Mouse (Mus musculus) MEL (cell line): ENCODE results near the gene Lancl3. TPM values are rescaled to one million over a fixed set of nuclear protein-coding genes. Genes with fewer than 3 reads are reported as not detected.

Experiments
- DNase-seq: peaks from one replicate; pipeline ENCODE4 v3.0.0; 2011; ENCODE audit warnings: low read depth, low spot score
- H3K27ac ChIP-seq: 2 replicates; pipeline ENCODE4 v1.5.1; 2012; ENCODE audit warnings: low read depth, mild to moderate bottlenecking, control low read depth, low read length, moderate library complexity; ENCODE audit not compliant: control insufficient read depth
- H3K27me3 ChIP-seq, 2 experiments: fragments of 150-350 bp in 1 of 2; sonication (generic) in 1 of 2; 2 replicates each; pipeline ENCODE4 v1.6.1; 2012; ENCODE audit warnings: low read length in 2 of 2, mild to moderate bottlenecking in 2 of 2, improper control_type of control experiment in 1 of 2, moderate library complexity in 1 of 2; ENCODE audit not compliant: insufficient read depth in 2 of 2, control insufficient read depth in 1 of 2
- H3K36me3 ChIP-seq, 2 experiments: 2 replicates each; pipeline ENCODE4 v1.6.1; 2012 to 2014; ENCODE audit warnings: low read length in 2 of 2, improper control_type of control experiment in 1 of 2, inconsistent platforms in 1 of 2, mild to moderate bottlenecking in 1 of 2; ENCODE audit not compliant: insufficient read depth in 2 of 2, control insufficient read depth in 1 of 2
- H3K4me1 ChIP-seq, 2 experiments: fragments of 150-350 bp in 1 of 2; sonication (generic) in 1 of 2; 2 replicates each; pipeline ENCODE4 v1.6.1; 2012; ENCODE audit warnings: low read length in 2 of 2, improper control_type of control experiment in 1 of 2, mild to moderate bottlenecking in 1 of 2; ENCODE audit not compliant: insufficient read depth in 2 of 2, control insufficient read depth in 1 of 2
- H3K4me3 ChIP-seq, 2 experiments: fragments of 150-350 bp in 1 of 2; sonication (generic) in 1 of 2; 2 replicates each; pipeline ENCODE4 v1.5.1; 2012; ENCODE audit warnings: low read depth in 2 of 2, low read length in 2 of 2, mild to moderate bottlenecking in 2 of 2, moderate library complexity in 2 of 2, control low read depth in 1 of 2, improper control_type of control experiment in 1 of 2; ENCODE audit not compliant: control insufficient read depth in 1 of 2, insufficient read depth in 1 of 2
- H3K79me2 ChIP-seq: 2 replicates; pipeline ENCODE4 v1.6.1; 2012; ENCODE audit warnings: mild to moderate bottlenecking, low read length, moderate library complexity; ENCODE audit not compliant: control insufficient read depth, poor library complexity, insufficient read depth
- H3K9ac ChIP-seq: 2 replicates; pipeline ENCODE4 v1.6.1; 2012; ENCODE audit warnings: low read depth, mild to moderate bottlenecking, control low read depth, low read length, moderate library complexity; ENCODE audit not compliant: control insufficient read depth, poor library complexity, severe bottlenecking
- H3K9me3 ChIP-seq: fragments of 150-350 bp; sonication (generic); replicated peaks from 2 replicates; pipeline ENCODE4 v1.6.1; 2012; ENCODE audit warnings: mild to moderate bottlenecking, low read length, improper control_type of control experiment, moderate library complexity; ENCODE audit not compliant: insufficient read depth
- BHLHE40 ChIP-seq: IDR thresholded peaks from 2 replicates; pipeline ENCODE4 v1.6.1; 2012; ENCODE audit warnings: low read depth, mild to moderate bottlenecking, inconsistent platforms, low read length, improper control_type of control experiment, borderline replicate concordance
- CHD1 ChIP-seq: IDR thresholded peaks from 2 replicates; pipeline ENCODE4 v1.6.1; 2012; ENCODE audit warnings: low read depth, mild to moderate bottlenecking, inconsistent platforms, low read length, improper control_type of control experiment
- CHD2 ChIP-seq: IDR thresholded peaks from 2 replicates; pipeline ENCODE4 v1.6.1; 2011; ENCODE audit warnings: low read length, improper control_type of control experiment
- E2F4 ChIP-seq: IDR thresholded peaks from 2 replicates; pipeline ENCODE4 v1.6.1; 2011; ENCODE audit warnings: low read depth, low read length, improper control_type of control experiment, borderline replicate concordance
- ELF1 ChIP-seq: IDR thresholded peaks from 2 replicates; pipeline ENCODE4 v1.6.1; 2014; ENCODE audit warnings: low read depth, mild to moderate bottlenecking, inconsistent platforms, low read length, improper control_type of control experiment, moderate library complexity
- EP300 ChIP-seq, 2 experiments: IDR thresholded peaks; 2 replicates each; pipeline ENCODE4 v1.6.1; 2011; ENCODE audit warnings: improper control_type of control experiment in 2 of 2, low read length in 2 of 2, low read depth in 1 of 2, mild to moderate bottlenecking in 1 of 2
- ETS1 ChIP-seq: IDR thresholded peaks from 2 replicates; pipeline ENCODE4 v1.6.1; 2012; ENCODE audit warnings: low read depth, mild to moderate bottlenecking, inconsistent platforms, low read length, improper control_type of control experiment, moderate library complexity
- GABPA ChIP-seq: IDR thresholded peaks from 2 replicates; pipeline ENCODE4 v1.6.1; 2012; ENCODE audit warnings: low read depth, mild to moderate bottlenecking, inconsistent platforms, low read length, improper control_type of control experiment, moderate library complexity
- HCFC1 ChIP-seq: IDR thresholded peaks from 2 replicates; pipeline ENCODE4 v1.6.1; 2012; ENCODE audit warnings: low read depth, mild to moderate bottlenecking, inconsistent platforms, low read length, improper control_type of control experiment, moderate library complexity
- JUND ChIP-seq: IDR thresholded peaks from 2 replicates; pipeline ENCODE4 v1.6.1; 2011; ENCODE audit warnings: low read depth, mild to moderate bottlenecking, improper control_type of control experiment, low read length
- KAT2A ChIP-seq: conservative IDR thresholded peaks from 2 replicates; pipeline ENCODE4 v1.6.1; 2012; ENCODE audit warnings: low read depth, low read length, improper control_type of control experiment, inconsistent platforms
- MAFK ChIP-seq: IDR thresholded peaks from 2 replicates; pipeline ENCODE4 v1.6.1; 2011; ENCODE audit warnings: low read depth, mild to moderate bottlenecking, low read length, improper control_type of control experiment, borderline replicate concordance
- MAX ChIP-seq: IDR thresholded peaks from 2 replicates; pipeline ENCODE4 v1.6.1; 2011; ENCODE audit warnings: low read length, improper control_type of control experiment
- MXI1 ChIP-seq: IDR thresholded peaks from 2 replicates; pipeline ENCODE4 v1.6.1; 2011; ENCODE audit warnings: mild to moderate bottlenecking, low read depth, low read length, improper control_type of control experiment
- MYB ChIP-seq: IDR thresholded peaks from 2 replicates; pipeline ENCODE4 v1.6.1; 2011; ENCODE audit warnings: mild to moderate bottlenecking, low read depth, low read length, improper control_type of control experiment
- NELFE ChIP-seq: IDR thresholded peaks from 2 replicates; pipeline ENCODE4 v1.6.1; 2011; ENCODE audit warnings: low read depth, low read length, improper control_type of control experiment
- POLR2A ChIP-seq, 2 experiments: IDR thresholded peaks; 2 replicates each; pipeline ENCODE4 v1.6.1; 2011 to 2012; ENCODE audit warnings: low read length in 2 of 2, mild to moderate bottlenecking in 2 of 2, control low read depth in 1 of 2, improper control_type of control experiment in 1 of 2, low read depth in 1 of 2, moderate library complexity in 1 of 2; ENCODE audit not compliant: control insufficient read depth in 1 of 2, insufficient read depth in 1 of 2, poor library complexity in 1 of 2
- POLR2AphosphoS2 ChIP-seq: IDR thresholded peaks from 2 replicates; pipeline ENCODE4 v1.6.1; 2011; ENCODE audit warnings: low read length, improper control_type of control experiment
- POLR2AphosphoS5 ChIP-seq: IDR thresholded peaks from 2 replicates; pipeline ENCODE4 v1.6.1; 2012; ENCODE audit warnings: low read depth, borderline replicate concordance, mild to moderate bottlenecking, inconsistent platforms, low read length, moderate library complexity, mixed read lengths
- SMC3 ChIP-seq: IDR thresholded peaks from 2 replicates; pipeline ENCODE4 v1.6.1; 2011; ENCODE audit warnings: low read depth, low read length, improper control_type of control experiment
- TAL1 ChIP-seq: IDR thresholded peaks from 2 replicates; pipeline ENCODE4 v1.6.1; 2012; ENCODE audit warnings: mild to moderate bottlenecking, inconsistent platforms, low read length, moderate library complexity, mixed read lengths
- TBP ChIP-seq: IDR thresholded peaks from 2 replicates; pipeline ENCODE4 v1.8.0; 2011; ENCODE audit warnings: low read depth, low read length, improper control_type of control experiment
- TCF12 ChIP-seq: IDR thresholded peaks from 2 replicates; pipeline ENCODE4 v1.6.1; 2014; ENCODE audit warnings: low read depth, mild to moderate bottlenecking, inconsistent platforms, low read length, improper control_type of control experiment, moderate library complexity
- UBTF ChIP-seq: IDR thresholded peaks from 2 replicates; pipeline ENCODE4 v1.6.1; 2012; ENCODE audit warnings: low read depth, mild to moderate bottlenecking, inconsistent platforms, low read length, improper control_type of control experiment, moderate library complexity, borderline replicate concordance; ENCODE audit not compliant: insufficient read depth
- USF1 ChIP-seq: IDR thresholded peaks from 2 replicates; pipeline ENCODE4 v1.6.1; 2014; ENCODE audit warnings: low read depth, mild to moderate bottlenecking, inconsistent platforms, low read length, improper control_type of control experiment, moderate library complexity
- USF2 ChIP-seq, 2 experiments: IDR thresholded peaks; 2 replicates each; pipeline ENCODE4 v1.6.1; 2011 to 2012; ENCODE audit warnings: improper control_type of control experiment in 2 of 2, low read length in 2 of 2, borderline replicate concordance in 1 of 2, inconsistent platforms in 1 of 2, low read depth in 1 of 2, mild to moderate bottlenecking in 1 of 2; ENCODE audit not compliant: insufficient read depth in 1 of 2
- ZC3H11A ChIP-seq: IDR thresholded peaks from 2 replicates; pipeline ENCODE4 v1.6.1; 2012; ENCODE audit warnings: low read depth, mild to moderate bottlenecking, inconsistent platforms, low read length, improper control_type of control experiment
- ZKSCAN1 ChIP-seq: IDR thresholded peaks from 2 replicates; pipeline ENCODE4 v1.6.1; 2012; ENCODE audit warnings: low read depth, mild to moderate bottlenecking, inconsistent platforms, low read length, improper control_type of control experiment, moderate library complexity
- polyA plus RNA-seq, 2 experiments: library from polyadenylated mRNA; stranded (reverse) in 1 of 2; unstranded in 1 of 2; fragments of >175 nt in 1 of 2; fragments of >200 nt in 1 of 2; gene quantifications; 2 replicates each; pipeline versions ENCODE4 v1.2.1 to v1.2.4; 2012; ENCODE audit warnings: low replicate concordance in 2 of 2, low read depth in 1 of 2; ENCODE audit not compliant: insufficient read length in 2 of 2, insufficient read depth in 1 of 2, missing spikeins in 1 of 2
- total RNA-seq: library from RNA; depleted of rRNA; stranded (reverse); fragments of 300-350 nt; gene quantifications from 2 replicates; pipeline ENCODE4 v1.2.3, GENCODE M21; 2012

The Lancl3 gene
- total and polyA plus RNA-seq, 3 experiments = 0.03 TPM; not detected in 2

DNA sequence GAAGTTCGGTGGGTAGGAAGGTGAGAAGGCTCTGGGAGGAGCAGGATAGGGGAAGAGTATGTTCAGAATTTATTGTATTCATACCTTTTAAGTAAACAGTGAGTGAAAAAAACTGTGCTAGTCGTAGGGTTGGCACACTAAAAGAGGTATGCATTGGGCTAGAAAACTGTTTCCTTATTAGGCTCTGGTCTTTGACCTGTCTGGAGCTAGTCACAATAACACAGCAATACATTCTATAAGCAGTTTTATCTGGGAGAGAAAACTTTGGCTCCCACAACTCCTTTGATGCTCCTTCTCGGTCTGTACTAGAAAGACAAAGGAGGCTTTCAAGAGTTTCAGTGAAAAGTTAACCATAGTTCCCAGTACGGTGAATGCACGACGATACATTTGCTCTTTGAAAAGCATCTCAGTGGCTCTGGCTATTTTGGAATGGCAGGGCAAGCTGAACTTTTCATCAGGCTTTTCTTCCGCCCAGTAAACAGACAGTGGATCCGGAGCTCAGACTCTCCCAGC lies 72.3 kb downstream of the Lancl3 start:
- Histone ChIP-seq H3K4me1 (peaks cover 10 to 15% of the 10 kb centered on the region in 2 experiments; a peak in 3 of 4 replicates), H3K27ac (peak overlapping the region; percentile 84), H3K4me3 (peak overlapping the region; percentile 69 to 79), H3K36me3 (peaks cover 0 to 24% of the 10 kb centered on the region in 2 experiments; a peak in 3 of 4 replicates), H3K27me3 (no peaks in the 10 kb centered on the region), H3K9ac (peak overlapping the region; percentile 92), H3K79me2 (peaks cover 36% of the 10 kb centered on the region), H3K9me3 (no peaks in the 10 kb centered on the region)
- no peak for TF ChIP-seq E2F4
- peak; percentile 44; the same call in 1 of the 2 replicates for TF ChIP-seq TBP
- no peak for TF ChIP-seq TCF12
- DNase-seq = no peak

- H3K79me2 ChIP-seq = peaks cover 37% of the 10 kb centered on the region
- no peaks in the 10 kb centered on the region for H3K9me3 ChIP-seq
- DNase-seq = peak; percentile 88
- H3K4me1 ChIP-seq = peaks cover 10 to 15% of the 10 kb centered on the region in 2 experiments; a peak in 3 of 4 replicates
- H3K36me3 ChIP-seq = peaks cover 0 to 24% of the 10 kb centered on the region in 2 experiments; a peak in 3 of 4 replicates
- peak within 1 kb of the TSS; percentile 96 to 97 for H3K4me3 ChIP-seq
- H3K9ac ChIP-seq = peak within 1 kb of the TSS; percentile 92
- no peaks in the 10 kb centered on the region for H3K27me3 ChIP-seq
- H3K27ac ChIP-seq = peak within 1 kb of the TSS; percentile 85
- TF ChIP-seq ETS1 = no peak
- 0 out of 2 replicates have a peak, but pooled peaks have one; percentile 63 for TF ChIP-seq UBTF
- TF ChIP-seq TCF12 = peak; percentile 33; the same call in 1 of the 2 replicates
- TF ChIP-seq CHD1 = no peak
- peak; percentile 56 to 87; a peak in 3 of 4 replicates for TF ChIP-seq POLR2A (IDR thresholded peaks at IDR 0.05; ENCODE audit: control insufficient read depth in 1 of 2, insufficient read depth in 1 of 2, low read depth in 1 of 2, low read length in 2 of 2, poor library complexity in 1 of 2)
- no peak for TF ChIP-seq TAL1
- peak; percentile 87 for TF ChIP-seq MXI1
- TF ChIP-seq POLR2AphosphoS2 = no peak
- no peak for TF ChIP-seq CHD2
- no peak; the same call in 1 of the 2 replicates for TF ChIP-seq KAT2A
- TF ChIP-seq GABPA = no peak
- peak in 1 of 2 experiments; percentile 57; a peak in 2 of 4 replicates for TF ChIP-seq EP300 (IDR thresholded peaks at IDR 0.05; ENCODE audit: low read depth in 1 of 2, low read length in 2 of 2)
- TF ChIP-seq ZKSCAN1 = no peak
- no peak for TF ChIP-seq USF2 (IDR thresholded peaks at IDR 0.05; ENCODE audit: borderline replicate concordance in 1 of 2, insufficient read depth in 1 of 2, low read depth in 1 of 2, low read length in 2 of 2)
- peak; percentile 67 for TF ChIP-seq HCFC1
- TF ChIP-seq NELFE = peak; percentile 64; the same call in 1 of the 2 replicates
- no peak; the same call in 1 of the 2 replicates for TF ChIP-seq SMC3
- TF ChIP-seq JUND = no peak
- TF ChIP-seq USF1 = peak; percentile 5; the same call in 1 of the 2 replicates
- TF ChIP-seq ZC3H11A = no peak
- no peak for TF ChIP-seq MYB
- 0 out of 2 replicates have a peak, but pooled peaks have one; percentile 37 for TF ChIP-seq E2F4
- no peak for TF ChIP-seq BHLHE40
- peak; percentile 78 for TF ChIP-seq MAX
- TF ChIP-seq ELF1 = 0 out of 2 replicates have a peak, but pooled peaks have one; percentile 42
- no peak for TF ChIP-seq MAFK
- peak; percentile 79; the same call in 1 of the 2 replicates for TF ChIP-seq POLR2AphosphoS5
Observed at GRCm38 (mm10) chrX:9272460-9273361, 73.0 kb downstream of the Lancl3 start, which contains the start of gene Xk. TSS of gene Xk (plus strand) at chrX:9272756.
